Mouse (Mus musculus): ENCODE measurements around the gene Mettl3.

DNA sequence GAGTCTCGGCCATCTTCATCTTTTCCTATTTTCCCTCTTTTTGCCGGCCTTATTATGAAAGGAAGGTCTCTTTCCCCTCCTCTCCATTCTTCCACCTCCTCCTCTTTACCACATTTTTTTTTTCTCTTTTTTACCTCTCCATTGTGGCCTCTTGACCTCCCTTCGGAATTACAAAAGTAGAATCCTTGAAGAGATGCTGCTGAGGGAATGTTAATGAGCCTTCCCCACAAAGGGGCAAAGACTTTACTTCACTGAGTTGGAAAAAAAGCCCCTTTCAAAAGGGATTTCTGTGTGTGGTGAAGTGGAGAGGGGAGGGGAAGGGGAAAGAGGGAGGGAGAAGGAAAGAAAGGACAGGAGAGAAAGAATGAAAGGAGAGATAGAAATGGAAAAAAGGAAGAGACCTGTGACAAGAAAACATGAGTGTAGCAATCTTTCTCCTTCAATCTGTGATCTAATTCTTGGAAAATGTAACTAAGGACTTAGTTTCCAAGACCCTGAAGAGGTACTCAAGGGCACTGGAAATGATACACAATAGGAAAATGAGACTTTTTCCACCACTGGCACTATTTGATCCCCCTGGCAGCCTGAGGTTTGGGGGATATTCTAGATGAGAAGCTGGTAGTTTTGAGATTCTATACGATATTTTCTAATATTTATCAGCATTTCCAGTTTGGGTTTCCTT is 26.3 kb upstream of the Mettl3 start:
- TF ChIP-seq CTCF (IDR thresholded peaks at IDR 0.05; ENCODE audit: low read depth, low read length) (no peak), POLR2A (IDR thresholded peaks at IDR 0.05; ENCODE audit: borderline replicate concordance, low read depth, low read length) (no peak)

Data from bone marrow macrophage, adult 2 months (primary cell).